Mouse (Mus musculus) spleen, adult 2 months (tissue): Measurements from ENCODE around the gene Pus7. TPM values are rescaled to one million over a fixed set of nuclear protein-coding genes. Genes with fewer than 3 reads are reported as not detected.

Experiments
- DNase-seq, 2 experiments: peaks; one replicate each; pipeline versions ENCODE4 v3.0.0 to v3.0.0-alpha.2; 2012 to 2021; ENCODE audit warnings: low spot score in 2 of 2, low read depth in 1 of 2
- H3K27ac ChIP-seq: fragments of 200-500 bp; 2 replicates; pipeline ENCODE4 v1.5.1; 2012; ENCODE audit warnings: low read length, inconsistent platforms; ENCODE audit not compliant: insufficient read depth
- H3K27me3 ChIP-seq: fragments of 200-500 bp; 2 replicates; pipeline ENCODE4 v1.6.1; 2012; ENCODE audit warnings: mild to moderate bottlenecking, moderate library complexity, low read length, inconsistent platforms; ENCODE audit not compliant: control insufficient read depth, insufficient read depth
- H3K36me3 ChIP-seq: fragments of 200-500 bp; 2 replicates; pipeline ENCODE4 v1.6.1; 2012; ENCODE audit warnings: mild to moderate bottlenecking, low read length, inconsistent platforms; ENCODE audit not compliant: control insufficient read depth, insufficient read depth
- H3K4me1 ChIP-seq: fragments of 200-500 bp; 2 replicates; pipeline ENCODE4 v1.6.1; 2011; ENCODE audit warnings: inconsistent platforms; ENCODE audit not compliant: control insufficient read depth, insufficient read depth, insufficient read length
- H3K4me3 ChIP-seq: fragments of 200-500 bp; 2 replicates; pipeline ENCODE4 v1.5.1; 2011; ENCODE audit warnings: mild to moderate bottlenecking, inconsistent platforms; ENCODE audit not compliant: insufficient read depth, insufficient read length; ENCODE audit errors: extremely low read depth
- CTCF ChIP-seq: fragments of 200-500 bp; IDR thresholded peaks from 2 replicates; pipeline ENCODE4 v1.5.1; 2011; ENCODE audit warnings: mild to moderate bottlenecking, inconsistent platforms; ENCODE audit not compliant: insufficient read depth, insufficient read length, insufficient replicate concordance; ENCODE audit errors: extremely low read depth
- POLR2A ChIP-seq: fragments of 200-500 bp; IDR thresholded peaks from 2 replicates; pipeline ENCODE4 v1.6.1; 2011; ENCODE audit warnings: low read depth, low read length, inconsistent platforms
- WGBS: fragments of 180-500 bp; shearing (Covaris S2); methylation state at CpG from one replicate; pipeline ENCODE4 v1.1.7; 2018; 5-methylcytosine and 5-hydroxymethylcytosine counted together
- polyA plus RNA-seq: library from polyadenylated mRNA; depleted of rRNA; stranded (reverse); fragments of >200 nt; gene quantifications from 2 replicates; pipeline ENCODE4 v1.2.3, GENCODE M21; 2012

The Pus7 gene
- polyA plus RNA-seq, 1 experiment = 2.4 TPM

DNA sequence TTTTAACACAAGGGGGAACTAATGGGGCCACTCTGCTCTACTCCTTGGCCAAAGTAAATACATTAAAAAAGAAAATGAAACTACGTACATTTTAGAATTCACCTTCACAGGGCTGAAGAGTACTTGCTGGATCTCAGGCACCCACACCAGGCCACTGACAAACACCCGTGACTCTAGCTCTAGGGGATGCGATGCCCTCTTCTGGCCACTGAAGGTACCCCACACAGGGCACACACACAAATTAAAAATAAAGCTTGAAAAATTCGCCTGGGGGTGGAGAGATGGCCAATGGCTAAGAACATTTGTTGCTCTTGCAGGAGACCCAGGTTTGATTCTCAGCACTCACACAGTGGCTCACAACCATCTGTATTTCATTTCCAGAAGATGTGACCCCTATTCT is 27.1 kb downstream of the Pus7 start:
- WGBS = 91% methylated on average over 4 of the region's 4 CpGs
- Histone ChIP-seq H3K4me1 (no peaks in the 10 kb centered on the region), H3K36me3 (peaks cover 5% of the 10 kb centered on the region), H3K27me3 (no peaks in the 10 kb centered on the region), H3K4me3 (no peak overlapping the region), H3K27ac (no peak overlapping the region)
- TF ChIP-seq CTCF = no peak
- no peak for TF ChIP-seq POLR2A
- no peak for DNase-seq

GRCm38 (mm10) chr5:23755591-23755990 is 27.9 kb downstream of the Pus7 start:
- Histone ChIP-seq H3K4me3 (no peak overlapping the region), H3K36me3 (peaks cover 7% of the 10 kb centered on the region), H3K27ac (no peak overlapping the region), H3K4me1 (no peaks in the 10 kb centered on the region), H3K27me3 (no peaks in the 10 kb centered on the region)
- DNase-seq = no peak
- WGBS = 96% methylated on average over 9 of the region's 9 CpGs
- no peak for TF ChIP-seq CTCF
- TF ChIP-seq POLR2A = no peak

GRCm38 (mm10) chr5:23749882-23750281 is 33.6 kb downstream of the Pus7 start:
- Histone ChIP-seq H3K27ac (no peak overlapping the region), H3K36me3 (peaks cover 6% of the 10 kb centered on the region)
- WGBS = 68% methylated on average over 2 of the region's 2 CpGs

DNA sequence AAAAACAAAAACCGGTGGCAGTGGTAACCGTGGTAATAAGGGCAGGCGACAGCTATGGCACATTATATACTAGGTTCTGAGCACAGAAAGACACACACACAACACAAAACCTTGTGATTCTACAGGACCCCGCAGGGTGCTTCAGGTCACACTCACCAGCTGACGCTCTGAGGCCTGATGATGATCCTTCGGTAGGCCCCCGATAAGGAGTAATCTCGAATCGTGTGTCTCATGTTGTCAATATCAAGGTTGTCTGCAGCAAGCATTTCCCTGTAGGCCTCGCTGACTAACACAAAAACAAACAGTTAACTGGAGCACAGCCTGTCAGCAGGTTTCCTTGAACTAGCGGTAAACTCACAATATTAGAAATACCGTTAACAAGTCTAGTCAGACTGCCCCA is 40.2 kb downstream of the Pus7 start:
- H3K27me3 ChIP-seq = no peaks in the 10 kb centered on the region
- no peak overlapping the region for H3K27ac ChIP-seq
- TF ChIP-seq POLR2A = no peak
- no peak for TF ChIP-seq CTCF
- H3K36me3 ChIP-seq = peaks cover 8% of the 10 kb centered on the region; the same call in 1 of the 2 replicates
- no peak for DNase-seq
- H3K4me3 ChIP-seq = no peak overlapping the region
- 96% methylated on average over 12 of the region's 12 CpGs for WGBS
- no peaks in the 10 kb centered on the region for H3K4me1 ChIP-seq

More at GRCm38 (mm10) chr5:23749882-23750281, 33.6 kb downstream of the Pus7 start:
- Histone ChIP-seq H3K27me3 (no peaks in the 10 kb centered on the region), H3K4me3 (no peak overlapping the region), H3K4me1 (no peaks in the 10 kb centered on the region)
- no peak for TF ChIP-seq CTCF
- TF ChIP-seq POLR2A = no peak
- no peak for DNase-seq

DNA sequence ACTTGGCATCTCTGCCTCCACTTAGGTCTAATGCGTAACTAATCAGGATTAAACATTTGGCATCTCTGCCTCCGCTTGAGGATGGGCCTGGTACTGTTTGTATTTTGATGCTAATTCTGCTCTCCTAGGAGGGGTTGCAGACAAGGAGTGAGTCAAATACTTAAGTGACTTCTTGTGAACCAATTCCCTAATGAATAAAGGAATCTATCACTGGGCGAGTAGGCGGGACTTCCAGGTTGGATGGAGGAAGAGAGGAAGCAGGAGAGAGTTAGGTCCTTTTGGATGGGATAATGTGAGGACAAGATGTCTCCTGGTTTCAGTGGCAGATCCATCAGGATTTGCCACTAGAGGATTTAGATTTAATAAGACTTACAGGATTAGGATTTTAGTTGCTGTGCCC is 46.4 kb downstream of the Pus7 start:
- TF ChIP-seq CTCF (no peak), POLR2A (no peak)
- H3K27me3 ChIP-seq = no peaks in the 10 kb centered on the region
- whole genome bisulfite sequencing = 93% methylated on average over 4 of the region's 4 CpGs
- H3K4me1 ChIP-seq = no peaks in the 10 kb centered on the region
- no peak for DNase-seq
- H3K27ac ChIP-seq = no peak overlapping the region
- no peaks in the 10 kb centered on the region for H3K36me3 ChIP-seq
- no peak overlapping the region for H3K4me3 ChIP-seq

DNA sequence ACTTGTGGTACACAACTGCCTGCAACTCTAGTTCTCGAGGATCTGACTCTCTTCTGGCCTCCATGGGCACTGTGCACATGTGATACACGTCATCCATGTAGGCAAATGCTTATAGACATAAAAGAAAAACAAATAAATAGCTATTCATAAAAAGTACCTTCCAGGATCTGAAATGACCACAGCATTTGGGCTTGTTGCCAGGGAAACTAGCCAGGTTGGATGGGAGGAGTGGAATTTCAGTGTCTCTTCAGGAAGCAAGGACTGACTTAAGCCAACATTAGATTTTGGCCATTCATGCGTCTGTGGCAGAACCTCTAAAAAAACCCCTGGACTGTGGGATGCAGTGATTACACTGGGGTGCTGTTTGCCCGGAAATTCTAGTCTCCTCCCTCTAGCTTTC is 47.1 kb downstream of the Pus7 start:
- H3K4me3 ChIP-seq = no peak overlapping the region
- TF ChIP-seq POLR2A (no peak), CTCF (no peak)
- H3K36me3 ChIP-seq = no peaks in the 10 kb centered on the region
- no peak for DNase-seq
- 84% methylated on average over 4 of the region's 4 CpGs for WGBS
- H3K27me3 ChIP-seq = no peaks in the 10 kb centered on the region
- H3K27ac ChIP-seq = no peak overlapping the region
- no peaks in the 10 kb centered on the region for H3K4me1 ChIP-seq

DNA sequence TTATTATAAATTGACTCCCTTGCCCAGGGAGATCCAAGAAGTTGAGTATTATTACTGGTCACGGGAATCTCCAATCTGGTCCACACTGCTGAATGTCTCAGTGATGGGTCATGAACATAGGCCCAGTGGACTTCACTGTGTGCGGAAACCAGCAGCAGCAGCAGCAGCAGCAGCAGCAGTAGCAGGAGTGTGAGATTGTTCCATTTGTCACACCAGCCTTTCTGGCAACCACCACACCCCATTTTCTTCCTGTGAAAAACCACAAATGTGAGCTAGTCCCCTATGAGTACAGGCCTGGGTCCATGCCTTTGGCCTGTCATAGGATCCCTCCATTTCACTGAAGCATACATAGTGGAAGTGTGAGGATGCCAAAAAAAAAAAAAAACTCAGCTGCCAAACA is 61.6 kb downstream of the Pus7 start:
- WGBS = 84% methylated on average over 2 of the region's 2 CpGs
- no peak for DNase-seq
- H3K36me3 ChIP-seq = no peaks in the 10 kb centered on the region

More for the DNA sequence above, 61.6 kb downstream of the Pus7 start:
- no peaks in the 10 kb centered on the region for H3K27me3 ChIP-seq
- peaks cover 16% of the 10 kb centered on the region; the same call in 1 of the 2 replicates for H3K4me1 ChIP-seq
- no peak for TF ChIP-seq CTCF
- no peak for TF ChIP-seq POLR2A
- no peak overlapping the region for H3K4me3 ChIP-seq
- H3K27ac ChIP-seq = no peak overlapping the region
